Mouse (Mus musculus): ENCODE measurements around the gene Slc25a20. TPM values are rescaled to one million over a fixed set of nuclear protein-coding genes. Genes with fewer than 3 reads are reported as not detected.

Gene Slc25a20
- polyA plus RNA-seq, 1 experiment from 2014 or later, result 23.5 TPM

DNA sequence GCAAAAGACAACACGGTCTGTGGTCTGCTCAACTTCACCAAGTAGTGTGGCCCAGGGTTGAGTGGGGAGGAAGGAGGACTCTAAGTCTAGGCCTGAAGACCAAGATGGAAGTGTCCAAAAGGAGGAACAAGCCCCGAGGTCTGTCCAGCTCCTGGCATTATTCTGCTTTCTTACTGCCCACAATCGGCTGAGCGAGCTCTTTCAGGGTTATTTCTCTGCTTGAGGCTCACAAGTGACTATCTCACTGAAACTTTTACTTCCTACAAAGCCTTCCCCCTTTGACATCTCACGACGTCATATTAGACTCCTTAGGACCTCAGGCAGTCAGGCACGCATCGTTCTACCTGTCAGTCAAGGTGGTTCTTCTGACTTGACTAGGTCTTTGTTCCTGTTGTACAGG, 29.5 kb downstream of the Slc25a20 start:
- peaks cover 18% of the 10 kb centered on the region for H3K4me1 ChIP-seq (ENCODE audit: control insufficient read depth, insufficient read depth, low read length)
- H3K27ac ChIP-seq (ENCODE audit: low read depth, low read length), result peak overlapping the region; percentile 70
- H3K4me3 ChIP-seq (ENCODE audit: low read depth, low read length), result peak overlapping the region; percentile 77
- ATAC-seq (no peak), DNase-seq (ENCODE audit: low spot score) (no peak)
- H3K9me3 ChIP-seq (replicated peaks; ENCODE audit: control insufficient read depth, low read length), result no peaks in the 10 kb centered on the region
- H3K27me3 ChIP-seq (replicated peaks; ENCODE audit: control insufficient read depth, insufficient read depth, low read length), result no peaks in the 10 kb centered on the region
- peak overlapping the region; percentile 77 for H3K4me2 ChIP-seq (ENCODE audit: low read length)
- H3K9ac ChIP-seq (ENCODE audit: low read length), result peak overlapping the region; percentile 76
- no peaks in the 10 kb centered on the region for H3K36me3 ChIP-seq (ENCODE audit: control insufficient read depth, insufficient read depth, low read length)
- WGBS, result 70% methylated on average over 8 of the region's 8 CpGs

DNA sequence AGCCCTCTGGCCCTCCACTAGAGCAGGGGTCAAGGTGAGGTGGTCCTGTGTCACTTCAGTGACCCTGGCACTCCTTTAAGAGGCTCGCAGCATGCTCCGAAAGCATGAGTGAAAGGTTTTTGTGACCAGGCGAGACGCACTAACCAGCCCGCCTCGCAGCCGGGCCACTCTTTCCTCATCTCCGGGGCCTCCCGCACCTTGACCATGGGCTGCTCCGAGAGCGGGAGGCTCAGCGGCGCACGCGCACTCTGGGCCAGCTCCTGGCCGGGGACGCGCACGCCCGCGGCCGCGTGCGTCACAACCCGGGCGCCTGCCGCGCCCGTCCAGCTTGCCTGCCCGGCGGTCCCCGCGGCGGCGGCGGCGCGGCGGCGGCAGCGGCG, 29.9 kb downstream of the Slc25a20 start:
- H3K4me3 ChIP-seq (ENCODE audit: low read depth, low read length), result peak overlapping the region; percentile 77
- under 1% methylated on average over 38 of the region's 42 CpGs for WGBS
- peak; percentile 90 for DNase-seq (ENCODE audit: low spot score)
- peak overlapping the region; percentile 77 for H3K4me2 ChIP-seq (ENCODE audit: low read length)
- peak overlapping the region; percentile 76 for H3K9ac ChIP-seq (ENCODE audit: low read length)
- peaks cover 18% of the 10 kb centered on the region for H3K4me1 ChIP-seq (ENCODE audit: control insufficient read depth, insufficient read depth, low read length)
- H3K27me3 ChIP-seq (replicated peaks; ENCODE audit: control insufficient read depth, insufficient read depth, low read length), result no peaks in the 10 kb centered on the region
- H3K36me3 ChIP-seq (ENCODE audit: control insufficient read depth, insufficient read depth, low read length), result no peaks in the 10 kb centered on the region
- peak; percentile 91 for ATAC-seq
- peak overlapping the region; percentile 70 for H3K27ac ChIP-seq (ENCODE audit: low read depth, low read length)
- H3K9me3 ChIP-seq (replicated peaks; ENCODE audit: control insufficient read depth, low read length), result no peaks in the 10 kb centered on the region

DNA sequence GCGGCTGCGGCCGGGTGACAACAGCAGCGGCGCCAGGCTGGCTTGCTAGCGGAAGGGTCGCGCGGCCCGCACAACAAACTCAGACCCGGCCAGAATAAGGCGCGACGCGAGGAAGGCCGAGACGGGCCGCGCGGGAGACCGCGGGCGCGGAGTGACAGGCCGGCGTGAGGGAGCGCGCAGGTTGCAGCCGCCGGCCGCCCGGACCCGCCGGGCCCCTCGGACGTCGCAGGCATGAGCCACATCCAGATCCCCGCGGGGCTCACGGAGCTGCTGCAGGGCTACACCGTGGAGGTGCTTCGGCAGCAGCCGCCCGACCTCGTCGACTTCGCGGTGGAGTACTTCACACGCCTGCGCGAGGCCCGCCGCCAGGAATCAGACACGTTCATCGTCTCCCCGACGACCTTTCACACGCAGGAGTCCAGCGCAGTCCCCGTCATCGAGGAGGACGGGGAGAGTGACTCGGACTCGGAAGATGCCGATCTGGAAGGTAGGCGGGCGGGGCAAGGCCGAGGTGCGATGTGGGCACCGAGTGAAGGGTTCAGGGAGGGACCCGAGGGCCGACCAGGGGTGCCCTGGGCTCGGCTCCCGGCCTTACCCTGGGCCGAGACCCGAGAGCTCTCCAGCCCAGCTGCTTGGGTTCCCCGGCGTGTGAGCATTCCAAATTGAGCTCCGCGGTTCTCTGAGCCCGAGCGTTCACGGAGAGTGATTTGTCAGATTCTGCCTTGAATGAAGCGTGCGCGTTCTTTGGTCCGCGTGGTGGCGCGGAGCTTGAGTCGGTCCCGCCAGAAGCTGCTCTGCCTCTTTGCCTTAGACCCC, 30.5 kb downstream of the Slc25a20 start:
- ATAC-seq, result peak; percentile 71
- peak overlapping the region; percentile 70 for H3K27ac ChIP-seq (ENCODE audit: low read depth, low read length)
- peak overlapping the region; percentile 77 for H3K4me2 ChIP-seq (ENCODE audit: low read length)
- under 1% methylated on average over 90 of the region's 92 CpGs for WGBS
- H3K27me3 ChIP-seq (replicated peaks; ENCODE audit: control insufficient read depth, insufficient read depth, low read length), result no peaks in the 10 kb centered on the region
- H3K4me1 ChIP-seq (ENCODE audit: control insufficient read depth, insufficient read depth, low read length), result peaks cover 18% of the 10 kb centered on the region
- H3K4me3 ChIP-seq (ENCODE audit: low read depth, low read length), result peak overlapping the region; percentile 77
- DNase-seq (ENCODE audit: low spot score), result peak; percentile 86
- peak overlapping the region; percentile 76 for H3K9ac ChIP-seq (ENCODE audit: low read length)
- no peaks in the 10 kb centered on the region for H3K9me3 ChIP-seq (replicated peaks; ENCODE audit: control insufficient read depth, low read length)
- H3K36me3 ChIP-seq (ENCODE audit: control insufficient read depth, insufficient read depth, low read length), result no peaks in the 10 kb centered on the region

DNA sequence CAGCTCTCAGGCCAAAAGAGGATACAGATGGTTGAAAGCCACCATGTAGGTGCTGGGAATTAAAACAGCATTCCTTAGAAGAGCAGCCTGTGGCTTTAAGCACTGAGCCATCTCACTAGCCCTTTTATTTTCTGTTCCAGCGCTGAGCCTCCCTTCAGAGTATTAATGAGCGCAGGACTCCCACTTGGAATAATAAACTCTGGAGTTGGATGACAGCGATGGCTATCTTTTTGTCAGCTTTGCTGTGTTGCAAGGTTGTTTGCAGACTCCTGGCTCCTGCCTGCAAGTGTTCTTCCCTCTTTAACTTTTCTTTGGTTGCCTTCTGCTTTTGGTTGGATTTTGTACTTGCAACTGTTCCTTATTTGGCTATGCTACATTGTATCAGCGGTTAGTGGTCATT, 32.1 kb downstream of the Slc25a20 start:
- Histone ChIP-seq H3K9ac (ENCODE audit: low read length) (0 out of 2 replicates have a peak overlapping the region, but pooled peaks have one; percentile 10), H3K4me2 (ENCODE audit: low read length) (peak overlapping the region; percentile 77), H3K27me3 (replicated peaks; ENCODE audit: control insufficient read depth, insufficient read depth, low read length) (no peaks in the 10 kb centered on the region), H3K9me3 (replicated peaks; ENCODE audit: control insufficient read depth, low read length) (no peaks in the 10 kb centered on the region), H3K4me1 (ENCODE audit: control insufficient read depth, insufficient read depth, low read length) (peaks cover 18% of the 10 kb centered on the region), H3K4me3 (ENCODE audit: low read depth, low read length) (no peak overlapping the region; the same call in 1 of the 2 replicates), H3K27ac (ENCODE audit: low read depth, low read length) (no peak overlapping the region), H3K36me3 (ENCODE audit: control insufficient read depth, insufficient read depth, low read length) (no peaks in the 10 kb centered on the region)
- 62% methylated on average over 4 of the region's 4 CpGs for WGBS
- ATAC-seq, result no peak
- DNase-seq (ENCODE audit: low spot score), result no peak

DNA sequence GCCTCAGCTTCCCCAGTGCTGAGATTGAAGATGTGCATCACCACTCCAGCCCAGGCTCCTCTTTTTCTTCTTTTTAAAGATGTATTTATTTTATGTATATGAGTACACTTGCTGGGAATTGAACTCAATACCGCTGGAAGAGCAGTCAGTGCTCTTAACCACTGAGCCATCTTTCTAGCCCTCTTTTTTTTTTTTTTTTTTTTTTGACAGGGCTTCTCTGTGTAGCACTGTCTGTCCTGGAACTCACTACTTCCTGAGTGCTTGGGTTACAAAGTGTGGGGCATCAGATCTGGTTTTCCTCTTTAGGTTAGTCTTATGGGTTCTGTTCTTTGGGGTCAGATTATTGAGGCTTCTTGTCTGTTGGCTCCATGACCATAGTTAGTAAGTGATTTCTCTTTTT, 32.6 kb downstream of the Slc25a20 start:
- peaks cover 18% of the 10 kb centered on the region for H3K4me1 ChIP-seq (ENCODE audit: control insufficient read depth, insufficient read depth, low read length)
- H3K9ac ChIP-seq (ENCODE audit: low read length), result no peak overlapping the region
- H3K9me3 ChIP-seq (replicated peaks; ENCODE audit: control insufficient read depth, low read length), result no peaks in the 10 kb centered on the region
- no peaks in the 10 kb centered on the region for H3K27me3 ChIP-seq (replicated peaks; ENCODE audit: control insufficient read depth, insufficient read depth, low read length)
- no peaks in the 10 kb centered on the region for H3K36me3 ChIP-seq (ENCODE audit: control insufficient read depth, insufficient read depth, low read length)
- no peak for ATAC-seq
- DNase-seq (ENCODE audit: low spot score), result no peak
- peak overlapping the region; percentile 77 for H3K4me2 ChIP-seq (ENCODE audit: low read length)
- 88% methylated on average over 1 of the region's 1 CpGs for WGBS
- H3K4me3 ChIP-seq (ENCODE audit: low read depth, low read length), result no peak overlapping the region
- no peak overlapping the region for H3K27ac ChIP-seq (ENCODE audit: low read depth, low read length)

DNA sequence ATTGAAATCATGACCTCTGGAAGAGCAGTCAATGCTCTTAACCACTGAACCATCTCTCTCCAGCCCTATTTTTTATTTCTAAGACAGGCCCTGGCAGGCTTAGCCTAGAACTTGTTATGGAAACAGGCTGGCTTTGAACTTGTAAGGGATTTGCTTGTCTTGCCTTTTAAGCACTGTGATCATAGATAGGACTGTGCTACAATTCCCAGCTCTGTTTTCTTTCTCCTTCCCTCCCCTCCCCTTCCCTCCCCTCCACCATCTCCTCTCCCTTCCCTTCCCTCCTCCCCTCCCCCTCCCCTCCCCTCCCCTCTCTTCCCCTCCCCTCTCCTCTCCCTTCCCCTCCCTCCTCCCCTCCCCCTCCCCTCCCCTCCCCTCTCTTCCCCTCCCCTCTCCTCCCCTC, 40.6 kb downstream of the Slc25a20 start:
- Histone ChIP-seq H3K27me3 (replicated peaks; ENCODE audit: control insufficient read depth, insufficient read depth, low read length) (no peaks in the 10 kb centered on the region), H3K4me2 (ENCODE audit: low read length) (no peak overlapping the region), H3K9ac (ENCODE audit: low read length) (no peak overlapping the region), H3K4me1 (ENCODE audit: control insufficient read depth, insufficient read depth, low read length) (0 out of 2 replicates have a peak, but pooled peaks cover 4% of the 10 kb centered on the region), H3K9me3 (replicated peaks; ENCODE audit: control insufficient read depth, low read length) (no peaks in the 10 kb centered on the region), H3K4me3 (ENCODE audit: low read depth, low read length) (no peak overlapping the region), H3K27ac (ENCODE audit: low read depth, low read length) (no peak overlapping the region), H3K36me3 (ENCODE audit: control insufficient read depth, insufficient read depth, low read length) (no peaks in the 10 kb centered on the region)
- no peak for DNase-seq (ENCODE audit: low spot score)
- no peak for ATAC-seq

DNA sequence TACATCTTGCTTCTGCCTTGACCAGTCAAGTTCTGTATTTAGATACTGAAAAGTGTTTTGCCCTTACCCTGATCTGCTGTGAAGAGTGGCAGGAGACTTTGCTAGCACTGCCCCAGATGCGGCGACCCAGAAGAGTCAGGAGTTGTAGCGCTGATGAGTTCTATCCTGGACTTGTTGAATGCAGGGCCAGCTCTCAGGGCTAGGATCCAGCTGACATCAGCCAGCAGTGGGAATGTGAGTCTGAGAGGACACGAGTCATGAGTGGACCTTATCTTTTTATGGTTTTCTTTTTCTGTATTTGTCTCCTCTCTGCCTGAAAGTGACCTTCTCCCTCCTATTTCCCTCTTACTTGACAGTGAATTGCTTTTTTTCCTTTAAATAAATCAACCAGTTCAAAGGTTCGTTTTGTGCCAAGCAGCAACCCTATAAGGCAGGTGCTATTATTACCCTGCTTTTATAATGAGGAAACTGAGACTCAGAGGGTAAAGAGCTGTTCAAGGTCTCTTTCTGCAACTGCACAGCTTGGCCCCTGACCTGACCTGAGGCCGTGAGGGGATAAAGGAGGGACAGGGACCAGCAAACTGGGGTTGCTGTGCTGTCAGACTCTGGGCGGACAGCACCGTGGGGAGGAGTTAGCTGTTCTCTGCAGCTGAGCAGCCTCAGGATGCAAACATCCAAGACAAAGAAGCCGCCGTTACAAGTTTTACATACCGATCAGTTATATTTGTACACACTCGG, 41.7 kb downstream of the Slc25a20 start:
- Histone ChIP-seq H3K36me3 (ENCODE audit: control insufficient read depth, insufficient read depth, low read length) (no peaks in the 10 kb centered on the region), H3K4me1 (ENCODE audit: control insufficient read depth, insufficient read depth, low read length) (0 out of 2 replicates have a peak, but pooled peaks cover 4% of the 10 kb centered on the region), H3K4me3 (ENCODE audit: low read depth, low read length) (no peak overlapping the region), H3K9me3 (replicated peaks; ENCODE audit: control insufficient read depth, low read length) (no peaks in the 10 kb centered on the region), H3K27ac (ENCODE audit: low read depth, low read length) (peak overlapping the region; percentile 39; the same call in 1 of the 2 replicates), H3K9ac (ENCODE audit: low read length) (0 out of 2 replicates have a peak overlapping the region, but pooled peaks have one; percentile 21), H3K27me3 (replicated peaks; ENCODE audit: control insufficient read depth, insufficient read depth, low read length) (no peaks in the 10 kb centered on the region), H3K4me2 (ENCODE audit: low read length) (no peak overlapping the region)
- ATAC-seq, result no peak
- DNase-seq (ENCODE audit: low spot score), result no peak
- 41% methylated on average over 12 of the region's 12 CpGs for WGBS

DNA sequence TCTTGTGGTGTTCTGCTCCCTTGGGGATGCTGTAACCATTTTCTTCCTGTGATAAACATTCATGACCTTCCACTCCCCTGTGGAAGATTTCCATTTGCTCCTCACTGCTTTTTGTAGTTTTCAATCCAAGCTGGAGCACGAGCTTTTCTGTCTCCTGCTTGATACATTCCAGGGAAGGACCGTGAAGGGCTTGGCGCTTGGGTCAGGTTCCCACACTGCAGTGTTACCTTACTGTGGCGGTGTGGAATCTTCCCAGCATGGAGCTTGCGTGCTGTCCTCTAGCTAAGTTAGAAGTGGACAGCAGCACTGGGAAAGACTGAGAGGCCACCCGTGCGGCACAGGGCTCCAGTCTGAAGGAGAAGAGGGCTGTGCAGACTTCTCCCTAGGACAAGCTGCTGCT, 42.7 kb downstream of the Slc25a20 start:
- H3K27ac ChIP-seq (ENCODE audit: low read depth, low read length), result no peak overlapping the region
- DNase-seq (ENCODE audit: low spot score), result no peak
- H3K4me2 ChIP-seq (ENCODE audit: low read length), result no peak overlapping the region
- no peaks in the 10 kb centered on the region for H3K27me3 ChIP-seq (replicated peaks; ENCODE audit: control insufficient read depth, insufficient read depth, low read length)
- no peak overlapping the region for H3K4me3 ChIP-seq (ENCODE audit: low read depth, low read length)
- ATAC-seq, result no peak
- WGBS, result 82% methylated on average over 7 of the region's 7 CpGs
- H3K4me1 ChIP-seq (ENCODE audit: control insufficient read depth, insufficient read depth, low read length), result 0 out of 2 replicates have a peak, but pooled peaks cover 4% of the 10 kb centered on the region
- no peaks in the 10 kb centered on the region for H3K9me3 ChIP-seq (replicated peaks; ENCODE audit: control insufficient read depth, low read length)
- H3K9ac ChIP-seq (ENCODE audit: low read length), result no peak overlapping the region
- H3K36me3 ChIP-seq (ENCODE audit: control insufficient read depth, insufficient read depth, low read length), result no peaks in the 10 kb centered on the region

DNA sequence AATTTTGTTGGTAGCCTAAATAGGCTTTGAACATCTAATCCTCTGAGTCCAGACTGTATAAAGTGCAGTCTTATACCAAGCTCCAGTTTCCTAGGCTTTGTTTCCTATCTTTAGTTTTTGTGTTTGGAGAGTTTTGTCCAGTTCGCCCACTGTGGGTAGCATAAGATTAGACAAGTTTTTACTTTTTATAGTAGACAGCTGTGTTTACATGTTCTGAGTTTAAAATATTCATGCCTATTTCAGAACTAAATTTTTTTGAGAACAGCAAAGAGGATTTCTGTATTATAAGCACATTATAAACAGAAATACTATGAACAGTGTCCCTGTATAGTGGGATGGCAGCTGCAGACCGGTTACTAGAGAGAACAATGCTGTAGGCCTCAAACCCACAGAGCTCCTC, 45.3 kb downstream of the Slc25a20 start:
- H3K9me3 ChIP-seq (replicated peaks; ENCODE audit: control insufficient read depth, low read length), result no peaks in the 10 kb centered on the region
- no peak overlapping the region for H3K4me3 ChIP-seq (ENCODE audit: low read depth, low read length)
- no peak for DNase-seq (ENCODE audit: low spot score)
- no peaks in the 10 kb centered on the region for H3K36me3 ChIP-seq (ENCODE audit: control insufficient read depth, insufficient read depth, low read length)
- no peak overlapping the region for H3K4me2 ChIP-seq (ENCODE audit: low read length)
- H3K4me1 ChIP-seq (ENCODE audit: control insufficient read depth, insufficient read depth, low read length), result 0 out of 2 replicates have a peak, but pooled peaks cover 4% of the 10 kb centered on the region
- H3K9ac ChIP-seq (ENCODE audit: low read length), result no peak overlapping the region
- ATAC-seq, result no peak
- no peaks in the 10 kb centered on the region for H3K27me3 ChIP-seq (replicated peaks; ENCODE audit: control insufficient read depth, insufficient read depth, low read length)
- no peak overlapping the region for H3K27ac ChIP-seq (ENCODE audit: low read depth, low read length)
- 92% methylated on average over 2 of the region's 2 CpGs for WGBS
